Mouse (Mus musculus) embryonic facial prominence, embryonic 14.5 days (tissue): ENCODE results near the gene Olfr549. TPM values are rescaled to one million over a fixed set of nuclear protein-coding genes. Genes with fewer than 3 reads are reported as not detected.

Source experiments
- ATAC-seq: fragments of 200-750 bp; cut with Nextera tagmentation; 2 replicates; pipeline ENCODE4 v1.8.0; 2017; ENCODE audit warnings: low read depth, moderate number of reproducible peaks, moderate TSS enrichment
- DNase-seq: peaks from one replicate; pipeline ENCODE4 v3.0.0-alpha.2; 2015; ENCODE audit warnings: low spot score
- H3K27ac ChIP-seq: fragments of 300-500 bp; sonication (generic); replicated peaks from 2 replicates; pipeline ENCODE4 v1.5.1; 2014; ENCODE audit warnings: low read depth, mild to moderate bottlenecking, low read length, moderate library complexity
- H3K27me3 ChIP-seq: fragments of 300-500 bp; sonication (generic); replicated peaks from 2 replicates; pipeline ENCODE4 v1.6.1; 2014; ENCODE audit warnings: low read length; ENCODE audit not compliant: control insufficient read depth, insufficient read depth
- H3K36me3 ChIP-seq: fragments of 300-500 bp; sonication (generic); 2 replicates; pipeline ENCODE4 v1.6.1; 2014; ENCODE audit warnings: low read length, mixed read lengths; ENCODE audit not compliant: control insufficient read depth, insufficient read depth
- H3K4me1 ChIP-seq: fragments of 300-500 bp; sonication (generic); 2 replicates; pipeline ENCODE4 v1.6.1; 2014; ENCODE audit warnings: antibody characterized with exemption, low read length; ENCODE audit not compliant: control insufficient read depth, insufficient read depth
- H3K4me2 ChIP-seq: fragments of 300-500 bp; sonication (generic); 2 replicates; pipeline ENCODE4 v1.6.1; 2014; ENCODE audit warnings: low read depth, mild to moderate bottlenecking, low read length, moderate library complexity, mixed read lengths
- H3K4me3 ChIP-seq: fragments of 300-500 bp; sonication (generic); 2 replicates; pipeline ENCODE4 v1.5.1; 2014; ENCODE audit warnings: low read depth, mild to moderate bottlenecking, low read length
- H3K9ac ChIP-seq: fragments of 300-500 bp; sonication (generic); 2 replicates; pipeline ENCODE4 v1.6.1; 2014; ENCODE audit warnings: low read depth, mild to moderate bottlenecking, low read length, moderate library complexity, mixed read lengths
- H3K9me3 ChIP-seq: fragments of 300-500 bp; sonication (generic); 2 replicates; pipeline ENCODE4 v1.6.1; 2016; ENCODE audit warnings: low read length; ENCODE audit not compliant: control insufficient read depth
- WGBS: fragments of 180-500 bp; shearing (Covaris S2); extraction: QIAGEN DNeasy Blood & Tissue Kit; methylation state at CpG from one replicate; pipeline ENCODE4 v1.1.7; 2014; 5-methylcytosine and 5-hydroxymethylcytosine counted together
- polyA plus RNA-seq: library from polyadenylated mRNA; unstranded; fragments of >200 nt; fragmentation: Nextera tagmentation; extraction: Ambion mirVana; gene quantifications from 2 replicates; pipeline ENCODE4 v1.2.1, GENCODE M21; 2014

Olfr549 gene
- polyA plus RNA-seq, 1 experiment from 2014 or later, result not detected

DNA sequence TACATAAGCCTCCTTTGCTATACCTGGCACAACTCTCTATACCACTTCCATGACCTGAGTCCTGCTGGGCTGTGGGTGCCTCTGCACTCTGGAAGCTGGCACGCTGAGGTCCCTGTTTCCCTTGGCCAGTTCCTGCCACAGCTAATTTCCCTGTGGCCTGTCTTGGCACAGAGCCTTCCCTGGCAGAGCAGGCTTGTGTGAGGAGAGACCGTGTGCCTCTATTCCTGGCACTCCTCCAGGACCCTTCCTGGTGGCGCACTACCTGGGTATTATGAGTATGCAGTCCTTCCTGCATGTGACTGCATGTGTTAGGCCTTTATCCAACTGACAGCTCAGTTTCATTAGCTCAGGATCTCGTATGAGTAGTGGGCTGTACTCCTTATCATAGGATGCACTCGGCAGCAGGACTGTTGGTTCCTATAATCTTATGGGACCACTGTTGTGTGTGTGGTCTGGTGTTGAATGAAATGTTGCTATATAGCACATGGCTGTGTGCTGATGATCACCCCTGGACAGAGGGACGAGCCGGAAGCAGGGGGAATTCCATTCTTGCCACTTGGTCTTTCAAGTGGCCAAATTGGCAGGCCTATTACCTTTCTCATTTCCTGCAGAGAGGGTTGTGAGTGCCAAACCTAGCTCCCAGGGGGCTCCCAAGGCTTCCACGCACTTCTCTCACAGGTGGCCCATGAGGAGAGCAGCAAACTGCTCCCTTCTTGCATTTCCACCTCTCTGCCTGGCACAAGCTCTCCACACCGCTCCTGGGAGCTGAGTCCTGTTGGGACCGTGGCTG is 33.2 kb upstream of the Olfr549 start:
- 45% methylated on average over 10 of the region's 10 CpGs for WGBS
- Histone ChIP-seq H3K4me3 (no peak overlapping the region), H3K9ac (no peak overlapping the region), H3K27ac (no peak overlapping the region), H3K4me2 (no peak overlapping the region), H3K4me1 (peaks cover 9% of the 10 kb centered on the region), H3K36me3 (no peaks in the 10 kb centered on the region), H3K27me3 (peaks cover 13% of the 10 kb centered on the region; the same call in 1 of the 2 replicates), H3K9me3 (no peaks in the 10 kb centered on the region)
- ATAC-seq, result peak; percentile 34; the same call in 1 of the 2 replicates
- peak; percentile 48 for DNase-seq

DNA sequence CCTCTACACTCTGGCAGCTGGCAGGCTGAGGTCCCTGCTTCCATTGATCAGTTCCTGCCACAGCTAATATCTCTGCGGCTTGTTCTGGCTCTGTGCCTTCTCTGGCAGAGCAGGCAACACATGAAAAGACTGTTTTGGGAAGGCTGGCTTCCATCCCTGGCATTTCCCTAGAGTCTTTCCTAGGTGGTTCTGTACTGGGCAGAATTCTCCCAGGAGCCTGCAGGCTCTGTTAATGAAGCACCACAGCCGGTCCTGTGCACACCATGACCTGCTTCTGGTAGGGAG is 32.7 kb upstream of the Olfr549 start:
- Histone ChIP-seq H3K9ac (no peak overlapping the region), H3K4me2 (no peak overlapping the region), H3K4me3 (no peak overlapping the region), H3K27me3 (peaks cover 13% of the 10 kb centered on the region; the same call in 1 of the 2 replicates), H3K36me3 (no peaks in the 10 kb centered on the region), H3K27ac (no peak overlapping the region), H3K9me3 (no peaks in the 10 kb centered on the region), H3K4me1 (peaks cover 9% of the 10 kb centered on the region)
- peak; percentile 14 for DNase-seq
- WGBS, result 76% methylated on average over 2 of the region's 2 CpGs
- ATAC-seq, result no peak

DNA sequence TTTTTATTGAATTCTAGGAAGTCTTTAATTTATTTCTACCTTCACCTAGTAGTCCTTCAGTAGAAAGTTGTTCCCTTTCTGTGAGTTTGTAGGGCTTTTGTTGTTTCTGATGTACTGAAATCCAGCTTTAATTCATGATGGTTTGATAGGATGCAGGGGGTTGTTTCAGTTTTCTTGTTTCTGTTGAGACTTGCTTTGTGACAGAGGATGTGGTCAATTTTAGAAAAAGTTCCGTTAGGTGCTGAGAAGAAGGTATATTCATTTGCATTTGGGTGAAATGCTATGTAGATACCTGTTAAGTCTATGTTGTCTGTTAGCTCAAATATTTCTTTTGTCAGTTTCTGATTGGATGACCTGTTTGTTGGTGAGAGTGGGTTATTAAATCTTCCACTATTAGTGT is 20.6 kb upstream of the Olfr549 start:
- no peak overlapping the region for H3K4me3 ChIP-seq
- H3K9ac ChIP-seq, result no peak overlapping the region
- H3K36me3 ChIP-seq, result no peaks in the 10 kb centered on the region
- WGBS, result 76% methylated on average over 1 of the region's 1 CpGs
- H3K4me1 ChIP-seq, result no peaks in the 10 kb centered on the region
- no peak for ATAC-seq
- no peaks in the 10 kb centered on the region for H3K27me3 ChIP-seq
- no peak overlapping the region for H3K4me2 ChIP-seq
- no peak for DNase-seq
- no peak overlapping the region for H3K27ac ChIP-seq
- H3K9me3 ChIP-seq, result no peaks in the 10 kb centered on the region

- H3K9ac ChIP-seq, result no peak within 1 kb of the TSS
- WGBS, result 74% methylated on average over 1 of the region's 1 CpGs
Observed at GRCm38 (mm10) chr7:102534449-102534848, 15.2 kb upstream of the Olfr549 start, which contains the start of gene Olfr547. Gene Olfr547 (plus strand): TSS chr7:102534749.

DNA sequence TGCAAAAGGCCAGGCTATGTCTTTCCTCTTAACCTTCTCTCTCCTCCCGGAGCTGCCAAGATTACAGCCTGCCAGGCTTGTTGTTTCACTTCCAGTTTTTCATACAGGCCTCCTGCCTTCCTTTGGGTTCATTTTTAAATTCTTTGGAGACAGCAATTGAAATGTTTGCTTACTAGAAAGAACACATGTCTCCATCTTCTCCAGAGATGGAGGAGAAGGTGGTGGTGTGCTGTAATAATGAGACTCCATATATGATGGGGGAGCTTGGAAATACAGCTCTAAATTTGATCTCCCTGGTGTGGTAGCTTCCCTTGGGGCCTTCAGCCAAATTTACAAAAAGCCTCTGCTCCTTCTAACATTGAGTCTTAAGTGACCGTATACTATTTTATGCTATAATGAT is 9.1 kb upstream of the Olfr549 start, which contains the start of gene Olfr548-ps1:
TSS of gene Olfr548-ps1 (plus strand) at position 301 of the 400 bp plus-strand sequence.
- Histone ChIP-seq H3K27me3 (no peaks in the 10 kb centered on the region), H3K4me2 (no peak within 1 kb of the TSS), H3K4me3 (no peak within 1 kb of the TSS), H3K36me3 (no peaks in the 10 kb centered on the region), H3K27ac (no peak within 1 kb of the TSS), H3K9ac (no peak within 1 kb of the TSS), H3K4me1 (no peaks in the 10 kb centered on the region), H3K9me3 (no peaks in the 10 kb centered on the region)
- DNase-seq (no peak), ATAC-seq (no peak)
- WGBS, result 80% methylated on average over 2 of the region's 2 CpGs

More at GRCm38 (mm10) chr7:102534449-102534848, 15.2 kb upstream of the Olfr549 start, which contains the start of gene Olfr547:
- no peak for DNase-seq
- H3K27me3 ChIP-seq, result no peaks in the 10 kb centered on the region
- H3K4me2 ChIP-seq, result no peak within 1 kb of the TSS
- H3K9me3 ChIP-seq, result no peaks in the 10 kb centered on the region
- no peaks in the 10 kb centered on the region for H3K36me3 ChIP-seq
- H3K4me3 ChIP-seq, result no peak within 1 kb of the TSS
- H3K4me1 ChIP-seq, result no peaks in the 10 kb centered on the region
- no peak within 1 kb of the TSS for H3K27ac ChIP-seq
- ATAC-seq, result no peak

GRCm38 (mm10) chr7:102541251-102541650 is 8.4 kb upstream of the Olfr549 start:
- no peaks in the 10 kb centered on the region for H3K27me3 ChIP-seq
- H3K4me1 ChIP-seq, result no peaks in the 10 kb centered on the region
- ATAC-seq (no peak), DNase-seq (no peak)
- H3K4me3 ChIP-seq, result no peak overlapping the region
- no peaks in the 10 kb centered on the region for H3K36me3 ChIP-seq
- no peak overlapping the region for H3K9ac ChIP-seq
- no peaks in the 10 kb centered on the region for H3K9me3 ChIP-seq
- 65% methylated on average over 3 of the region's 3 CpGs for WGBS
- no peak overlapping the region for H3K4me2 ChIP-seq
- H3K27ac ChIP-seq, result no peak overlapping the region

DNA sequence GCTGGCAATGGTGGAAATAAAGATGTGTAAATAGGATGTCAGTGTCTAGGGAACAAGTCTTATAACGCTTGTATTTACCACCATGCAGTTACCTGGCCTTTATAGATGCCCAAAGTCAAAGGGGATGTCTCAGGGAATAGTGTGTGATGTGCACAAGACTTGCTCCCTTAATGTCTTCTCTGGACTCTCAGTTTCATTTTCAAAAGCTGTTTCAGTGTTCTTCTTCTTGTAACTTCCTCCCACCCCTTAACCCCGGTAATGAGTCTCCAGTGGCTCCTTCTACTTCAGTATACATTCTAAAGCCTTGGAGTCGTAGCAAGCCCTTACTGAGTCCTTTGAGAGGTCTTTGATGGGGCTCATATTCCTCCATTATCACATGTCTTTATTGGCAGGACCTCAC is 3.6 kb downstream of the Olfr549 start:
- no peak overlapping the region for H3K27ac ChIP-seq
- H3K36me3 ChIP-seq, result no peaks in the 10 kb centered on the region
- H3K4me2 ChIP-seq, result no peak overlapping the region
- H3K4me1 ChIP-seq, result no peaks in the 10 kb centered on the region
- ATAC-seq, result no peak
- no peaks in the 10 kb centered on the region for H3K27me3 ChIP-seq
- no peak overlapping the region for H3K9ac ChIP-seq
- no peak overlapping the region for H3K4me3 ChIP-seq
- WGBS, result 70% methylated on average over 3 of the region's 3 CpGs
- no peaks in the 10 kb centered on the region for H3K9me3 ChIP-seq
- no peak for DNase-seq

- H3K9ac ChIP-seq, result peak within 1 kb of the TSS; percentile 52
- no peaks in the 10 kb centered on the region for H3K4me1 ChIP-seq
- DNase-seq, result peak; percentile 83
- WGBS, result 20% methylated on average over 10 of the region's 10 CpGs
- no peaks in the 10 kb centered on the region for H3K27me3 ChIP-seq
- no peaks in the 10 kb centered on the region for H3K9me3 ChIP-seq
- H3K4me2 ChIP-seq, result peak within 1 kb of the TSS; percentile 53
- peak; percentile 94 for ATAC-seq
- no peak within 1 kb of the TSS for H3K27ac ChIP-seq
- peak within 1 kb of the TSS; percentile 41 for H3K4me3 ChIP-seq
- H3K36me3 ChIP-seq, result no peaks in the 10 kb centered on the region
Observed at GRCm38 (mm10) chr7:102564999-102565997, 15.6 kb downstream of the Olfr549 start, which contains the start of gene Trim21. Gene Trim21 (minus strand): TSS chr7:102565486.
